Mouse (Mus musculus) olfactory bulb, adult 2 months (tissue): ENCODE data around the gene Higd2a.

ENCODE experiments used
- CTCF ChIP-seq: fragments of 200-500 bp; IDR thresholded peaks from 2 replicates; pipeline ENCODE4 v1.5.1; 2012; ENCODE audit warnings: low read depth, mild to moderate bottlenecking, low read length, moderate library complexity; ENCODE audit not compliant: insufficient read depth
- POLR2A ChIP-seq: fragments of 200-500 bp; IDR thresholded peaks from 2 replicates; pipeline ENCODE4 v1.6.1; 2012; ENCODE audit warnings: mild to moderate bottlenecking, low read depth, low read length, moderate library complexity; ENCODE audit not compliant: insufficient read depth

DNA sequence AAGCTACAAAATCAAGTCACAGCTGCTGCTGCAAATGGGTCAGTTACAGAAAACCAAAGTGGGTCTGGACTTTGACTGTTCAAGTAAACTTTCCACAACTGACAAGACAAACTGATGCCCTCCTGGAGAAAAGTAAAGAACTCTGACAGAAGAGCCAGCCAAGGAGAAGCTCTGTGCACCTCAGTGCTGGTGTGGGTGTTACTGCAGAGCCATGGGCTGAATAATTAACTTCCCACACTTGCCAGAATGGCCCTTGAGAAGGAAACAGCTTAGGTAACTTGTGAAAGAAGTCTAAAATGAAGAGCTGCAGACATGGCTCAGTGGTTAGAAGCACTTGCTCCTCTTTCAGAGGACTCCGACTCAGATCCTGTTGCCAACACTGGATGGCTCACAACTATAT is 32.4 kb upstream of the Higd2a start:
- TF ChIP-seq POLR2A (no peak), CTCF (no peak)
